Mouse (Mus musculus): Measurements from ENCODE around the gene Erc2. TPM values are rescaled to one million over a fixed set of nuclear protein-coding genes. Genes with fewer than 3 reads are reported as not detected.
"Not testable (repeated sequence)": the region's sequence is repeated elsewhere in the genome, so short reads cannot be mapped to it uniquely, and the experiment has no call there.

Gene Erc2
- polyA plus RNA-seq, 1 experiment: 0.10 TPM

- Histone ChIP-seq H3K4me1 (no peaks in the 10 kb centered on the region), H3K9me3 (no peaks in the 10 kb centered on the region), H3K36me3 (replicated peaks; ENCODE audit: low read length) (no peaks in the 10 kb centered on the region), H3K4me3 (replicated peaks) (no peak overlapping the region), H3K27me3 (replicated peaks) (no peaks in the 10 kb centered on the region)
- TF ChIP-seq GATA1 (IDR thresholded peaks at IDR 0.05; ENCODE audit: borderline replicate concordance, low read length) (no peak), FLI1 (IDR thresholded peaks at IDR 0.05; ENCODE audit: low read length) (no peak)
Measured at GRCm38 (mm10) chr14:27875991-27876411, 253.8 kb downstream of the Erc2 start.

- no peak overlapping the region for H3K4me3 ChIP-seq (replicated peaks)
- no peaks in the 10 kb centered on the region for H3K4me1 ChIP-seq
- H3K9me3 ChIP-seq: no peaks in the 10 kb centered on the region
- no peaks in the 10 kb centered on the region for H3K36me3 ChIP-seq (replicated peaks; ENCODE audit: low read length)
- TF ChIP-seq FLI1 (IDR thresholded peaks at IDR 0.05; ENCODE audit: low read length) (no peak), GATA1 (IDR thresholded peaks at IDR 0.05; ENCODE audit: borderline replicate concordance, low read length) (no peak)
- no peaks in the 10 kb centered on the region for H3K27me3 ChIP-seq (replicated peaks)
Measured at GRCm38 (mm10) chr14:27881972-27882371, 259.7 kb downstream of the Erc2 start.

GRCm38 (mm10) chr14:27886337-27886736, 264.1 kb downstream of the Erc2 start:
- not testable (repeated sequence) for H3K36me3 ChIP-seq (replicated peaks; ENCODE audit: low read length); H3K4me1 ChIP-seq; H3K27me3 ChIP-seq (replicated peaks); H3K4me3 ChIP-seq (replicated peaks); H3K9me3 ChIP-seq

GRCm38 (mm10) chr14:27887488-27887887, 265.3 kb downstream of the Erc2 start:
- no peaks in the 10 kb centered on the region for H3K27me3 ChIP-seq (replicated peaks)
- H3K4me1 ChIP-seq: peaks cover 5% of the 10 kb centered on the region; the same call in 1 of the 2 replicates
- no peaks in the 10 kb centered on the region for H3K9me3 ChIP-seq
- no peak for TF ChIP-seq FLI1 (IDR thresholded peaks at IDR 0.05; ENCODE audit: low read length)
- TF ChIP-seq GATA1 (IDR thresholded peaks at IDR 0.05; ENCODE audit: borderline replicate concordance, low read length): no peak
- no peak overlapping the region for H3K4me3 ChIP-seq (replicated peaks)
- H3K36me3 ChIP-seq (replicated peaks; ENCODE audit: low read length): no peaks in the 10 kb centered on the region

GRCm38 (mm10) chr14:27889650-27890049, 267.4 kb downstream of the Erc2 start:
- no peak overlapping the region for H3K4me3 ChIP-seq (replicated peaks)
- H3K27me3 ChIP-seq (replicated peaks): no peaks in the 10 kb centered on the region
- peaks cover 5% of the 10 kb centered on the region; the same call in 1 of the 2 replicates for H3K4me1 ChIP-seq
- no peaks in the 10 kb centered on the region for H3K36me3 ChIP-seq (replicated peaks; ENCODE audit: low read length)
- no peaks in the 10 kb centered on the region for H3K9me3 ChIP-seq
- TF ChIP-seq FLI1 (IDR thresholded peaks at IDR 0.05; ENCODE audit: low read length): no peak
- TF ChIP-seq GATA1 (IDR thresholded peaks at IDR 0.05; ENCODE audit: borderline replicate concordance, low read length): no peak

- no peaks in the 10 kb centered on the region for H3K27me3 ChIP-seq (replicated peaks)
- TF ChIP-seq GATA1 (IDR thresholded peaks at IDR 0.05; ENCODE audit: borderline replicate concordance, low read length) (no peak), FLI1 (IDR thresholded peaks at IDR 0.05; ENCODE audit: low read length) (no peak)
- peaks cover 5% of the 10 kb centered on the region; the same call in 1 of the 2 replicates for H3K4me1 ChIP-seq
- H3K36me3 ChIP-seq (replicated peaks; ENCODE audit: low read length): no peaks in the 10 kb centered on the region
- H3K9me3 ChIP-seq: no peaks in the 10 kb centered on the region
- H3K4me3 ChIP-seq (replicated peaks): no peak overlapping the region
Measured at GRCm38 (mm10) chr14:27892416-27892815, 270.2 kb downstream of the Erc2 start.

GRCm38 (mm10) chr14:27901772-27902171, 279.5 kb downstream of the Erc2 start:
- TF ChIP-seq FLI1 (IDR thresholded peaks at IDR 0.05; ENCODE audit: low read length): no peak
- no peak for TF ChIP-seq GATA1 (IDR thresholded peaks at IDR 0.05; ENCODE audit: borderline replicate concordance, low read length)
- H3K4me3 ChIP-seq (replicated peaks): no peak overlapping the region
- no peaks in the 10 kb centered on the region for H3K27me3 ChIP-seq (replicated peaks)
- no peaks in the 10 kb centered on the region for H3K36me3 ChIP-seq (replicated peaks; ENCODE audit: low read length)
- H3K4me1 ChIP-seq: no peaks in the 10 kb centered on the region
- H3K9me3 ChIP-seq: no peaks in the 10 kb centered on the region

- Histone ChIP-seq H3K9me3 (peaks cover 6% of the 10 kb centered on the region; the same call in 1 of the 2 replicates), H3K36me3 (replicated peaks; ENCODE audit: low read length) (no peaks in the 10 kb centered on the region), H3K4me3 (replicated peaks) (no peak overlapping the region), H3K27me3 (replicated peaks) (no peaks in the 10 kb centered on the region), H3K4me1 (no peaks in the 10 kb centered on the region)
- TF ChIP-seq FLI1 (IDR thresholded peaks at IDR 0.05; ENCODE audit: low read length): no peak
- TF ChIP-seq GATA1 (IDR thresholded peaks at IDR 0.05; ENCODE audit: borderline replicate concordance, low read length): no peak
Measured at GRCm38 (mm10) chr14:27921656-27922373, 299.6 kb downstream of the Erc2 start.

- no peak for TF ChIP-seq FLI1 (IDR thresholded peaks at IDR 0.05; ENCODE audit: low read length)
- TF ChIP-seq GATA1 (IDR thresholded peaks at IDR 0.05; ENCODE audit: borderline replicate concordance, low read length): no peak
- H3K36me3 ChIP-seq (replicated peaks; ENCODE audit: low read length): no peaks in the 10 kb centered on the region
- no peaks in the 10 kb centered on the region for H3K27me3 ChIP-seq (replicated peaks)
- H3K4me3 ChIP-seq (replicated peaks): no peak overlapping the region
- H3K4me1 ChIP-seq: no peaks in the 10 kb centered on the region
- H3K9me3 ChIP-seq: peaks cover 3% of the 10 kb centered on the region; the same call in 1 of the 2 replicates
Measured at GRCm38 (mm10) chr14:27927369-27927768, 305.1 kb downstream of the Erc2 start.

GRCm38 (mm10) chr14:27933533-27933932, 311.3 kb downstream of the Erc2 start:
- Histone ChIP-seq H3K36me3 (replicated peaks; ENCODE audit: low read length) (no peaks in the 10 kb centered on the region), H3K27me3 (replicated peaks) (no peaks in the 10 kb centered on the region), H3K9me3 (0 out of 2 replicates have a peak, but pooled peaks cover 4% of the 10 kb centered on the region), H3K4me3 (replicated peaks) (no peak overlapping the region), H3K4me1 (no peaks in the 10 kb centered on the region)
- TF ChIP-seq FLI1 (IDR thresholded peaks at IDR 0.05; ENCODE audit: low read length): no peak
- no peak for TF ChIP-seq GATA1 (IDR thresholded peaks at IDR 0.05; ENCODE audit: borderline replicate concordance, low read length)
